Mouse (Mus musculus): ENCODE measurements around the gene BC035044.

DNA sequence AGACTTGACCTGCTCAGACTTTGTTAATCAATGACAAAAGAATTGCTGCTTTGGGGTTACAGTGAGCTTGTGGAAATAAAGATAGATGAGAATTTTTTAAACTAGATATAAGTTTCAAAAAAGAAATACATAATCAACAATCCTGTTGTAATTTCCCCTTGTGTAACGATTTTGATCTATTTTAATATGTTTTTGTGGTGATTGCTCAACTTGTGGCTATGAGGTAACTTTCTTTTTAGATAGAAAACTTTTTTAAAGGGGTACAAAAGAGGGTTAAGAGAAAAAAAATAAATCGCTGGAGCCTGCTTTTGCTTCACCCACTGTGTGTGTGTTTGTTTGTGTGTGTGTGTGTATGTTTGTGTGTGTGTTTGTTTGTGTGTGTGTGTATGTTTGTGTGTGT lies 39.8 kb downstream of the BC035044 start:
- TF ChIP-seq CTCF (IDR thresholded peaks at IDR 0.05; ENCODE audit: low read depth, low read length) (no peak), POLR2A (IDR thresholded peaks at IDR 0.05; ENCODE audit: insufficient read depth, low read length) (no peak), EP300 (IDR thresholded peaks at IDR 0.05; ENCODE audit: insufficient read depth, low read depth, low read length) (no peak)

Measured in ES-Bruce4 (cell line).